Mouse (Mus musculus) T-helper 1 cell (primary cell): ENCODE measurements around the gene Gm28729.

ENCODE experiments used
- in situ Hi-C: fragments of 300-600 bp; cut with MboI, MseI; formaldehyde crosslinking; loops from one replicate; pipeline ENCODE4 v1.15.1; 2025; ENCODE audit warnings: high pct_unique_total_duplicates

Gm28729 gene

GRCm38 (mm10) chr9:96463708-96464107 is 61.4 kb downstream of the Gm28729 start:
- in situ Hi-C loops: no loop called here

GRCm38 (mm10) chr9:96461607-96462006 is 63.5 kb downstream of the Gm28729 start:
- in situ Hi-C loops: no loop called here

GRCm38 (mm10) chr9:96460117-96460865 is 64.8 kb downstream of the Gm28729 start:
- in situ Hi-C loops: no loop called here

- in situ Hi-C loops: no loop called here
These were observed 69.4 kb downstream of the Gm28729 start for GRCm38 (mm10) chr9:96455618-96456017.

- in situ Hi-C loops: no loop called here
These were observed 72.1 kb downstream of the Gm28729 start for GRCm38 (mm10) chr9:96452956-96453355.

GRCm38 (mm10) chr9:96450900-96451720 is 74.0 kb downstream of the Gm28729 start:
- in situ Hi-C loops: no loop called here

- in situ Hi-C loops: no loop called here
These were observed 75.5 kb downstream of the Gm28729 start for GRCm38 (mm10) chr9:96449514-96449913.

GRCm38 (mm10) chr9:96445351-96445750 is 79.7 kb downstream of the Gm28729 start:
- in situ Hi-C loops: no loop called here

- in situ Hi-C loops: no loop called here
These were observed 83.0 kb downstream of the Gm28729 start for GRCm38 (mm10) chr9:96442081-96442480.

GRCm38 (mm10) chr9:96438334-96438871 is 86.7 kb downstream of the Gm28729 start:
- in situ Hi-C loops: no loop called here

- in situ Hi-C loops: no loop called here
These were observed 87.2 kb downstream of the Gm28729 start for GRCm38 (mm10) chr9:96437805-96438333.

- in situ Hi-C loops: no loop called here
These were observed 87.9 kb downstream of the Gm28729 start for GRCm38 (mm10) chr9:96436901-96437804.
